Mouse (Mus musculus) lung, embryonic 15.5 days (tissue): ENCODE results near the gene Banf1. TPM values are rescaled to one million over a fixed set of nuclear protein-coding genes. Genes with fewer than 3 reads are reported as not detected.
A peak's percentile ranks its signal among the peaks of the same experiment; 100 is the strongest.

Experiments used
- ATAC-seq: fragments of 200-750 bp; cut with Nextera tagmentation; 2 replicates; pipeline ENCODE4 v1.8.0; 2017; ENCODE audit warnings: moderate number of reproducible peaks, borderline replicate concordance; ENCODE audit not compliant: low FRiP score, low TSS enrichment; ENCODE audit errors: extremely low read depth
- H3K27ac ChIP-seq: fragments of 300-500 bp; sonication (generic); 2 replicates; pipeline ENCODE4 v1.5.1; 2015; ENCODE audit warnings: moderate library complexity, mild to moderate bottlenecking, inconsistent platforms
- H3K27me3 ChIP-seq: fragments of 300-500 bp; sonication (generic); 2 replicates; pipeline ENCODE4 v1.6.1; 2015; ENCODE audit warnings: inconsistent platforms
- H3K36me3 ChIP-seq: fragments of 300-500 bp; sonication (generic); 2 replicates; pipeline ENCODE4 v1.6.1; 2015; ENCODE audit warnings: inconsistent platforms
- H3K4me1 ChIP-seq: fragments of 300-500 bp; sonication (generic); 2 replicates; pipeline ENCODE4 v1.6.1; 2015; ENCODE audit warnings: inconsistent platforms
- H3K4me2 ChIP-seq: fragments of 300-500 bp; sonication (generic); 2 replicates; pipeline ENCODE4 v1.6.1; 2015; ENCODE audit warnings: inconsistent platforms, mild to moderate bottlenecking, moderate library complexity
- H3K4me3 ChIP-seq: fragments of 300-500 bp; sonication (generic); 2 replicates; pipeline ENCODE4 v1.5.1; 2015; ENCODE audit warnings: mild to moderate bottlenecking, inconsistent platforms
- H3K9ac ChIP-seq: fragments of 300-500 bp; sonication (generic); 2 replicates; pipeline ENCODE4 v1.6.1; 2015; ENCODE audit warnings: inconsistent platforms
- H3K9me3 ChIP-seq: fragments of 300-500 bp; sonication (generic); 2 replicates; pipeline ENCODE4 v1.6.1; 2016; ENCODE audit warnings: inconsistent platforms
- WGBS: fragments of 180-500 bp; shearing (Covaris S2); methylation state at CpG from one replicate; pipeline ENCODE4 v1.1.7; 2015; 5-methylcytosine and 5-hydroxymethylcytosine counted together
- polyA plus RNA-seq: library from polyadenylated mRNA; unstranded; fragments of >200 nt; fragmentation: Nextera tagmentation; extraction: Ambion mirVana; gene quantifications from 2 replicates; pipeline ENCODE4 v1.2.1, GENCODE M21; 2015

The Banf1 gene
- polyA plus RNA-seq, 1 experiment from 2014 or later, result 466 TPM

DNA sequence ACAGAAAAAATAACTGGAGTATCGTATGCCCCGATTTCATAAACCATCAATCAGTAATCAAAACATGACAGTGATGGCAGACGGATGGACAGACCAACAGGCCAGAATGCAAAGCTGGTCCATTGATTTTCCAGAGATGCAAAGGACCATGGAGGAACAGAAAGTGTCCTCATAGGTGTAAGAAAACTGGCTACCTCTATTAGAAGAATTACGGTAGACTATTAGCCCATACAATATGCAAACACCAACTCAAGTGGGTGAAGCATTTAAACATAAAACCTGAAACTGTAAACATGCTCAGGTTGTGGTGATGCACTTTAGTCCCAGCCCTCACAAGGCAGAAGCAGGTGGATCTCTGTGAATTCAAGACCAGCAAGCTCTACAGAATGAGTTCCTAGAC lies 28.4 kb upstream of the Banf1 start:
- Histone ChIP-seq H3K4me3 (no peak overlapping the region), H3K9me3 (no peaks in the 10 kb centered on the region), H3K4me2 (no peak overlapping the region), H3K9ac (no peak overlapping the region), H3K4me1 (peaks cover 11% of the 10 kb centered on the region), H3K36me3 (no peaks in the 10 kb centered on the region), H3K27me3 (no peaks in the 10 kb centered on the region), H3K27ac (no peak overlapping the region)
- WGBS, result 63% methylated on average over 4 of the region's 4 CpGs
- no peak for ATAC-seq

DNA sequence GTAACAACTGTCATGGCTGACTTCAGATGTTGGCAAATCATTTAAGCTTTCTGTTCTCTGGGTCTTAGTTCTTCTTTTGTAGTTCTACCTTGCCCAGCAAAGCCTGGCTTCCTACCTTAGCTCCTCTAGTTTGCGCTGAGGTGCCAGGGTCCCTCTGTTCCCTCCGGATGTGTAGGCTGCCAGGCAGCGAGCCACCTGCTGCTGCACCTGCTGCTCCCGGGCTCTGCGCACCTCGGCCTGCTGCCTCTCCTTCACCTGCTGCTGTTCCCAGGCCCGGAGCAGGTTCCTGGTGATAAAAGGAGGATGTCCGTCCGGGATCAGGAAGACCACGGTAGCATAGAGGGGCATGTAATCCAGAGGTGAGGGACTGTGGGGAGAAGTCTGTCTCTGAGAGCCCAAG lies 27.2 kb upstream of the Banf1 start:
- H3K27ac ChIP-seq, result no peak overlapping the region
- ATAC-seq, result no peak
- H3K36me3 ChIP-seq, result no peaks in the 10 kb centered on the region
- no peaks in the 10 kb centered on the region for H3K9me3 ChIP-seq
- no peaks in the 10 kb centered on the region for H3K27me3 ChIP-seq
- no peak overlapping the region for H3K4me3 ChIP-seq
- WGBS, result 36% methylated on average over 10 of the region's 10 CpGs
- no peak overlapping the region for H3K9ac ChIP-seq
- H3K4me2 ChIP-seq, result no peak overlapping the region
- H3K4me1 ChIP-seq, result peaks cover 23% of the 10 kb centered on the region

DNA sequence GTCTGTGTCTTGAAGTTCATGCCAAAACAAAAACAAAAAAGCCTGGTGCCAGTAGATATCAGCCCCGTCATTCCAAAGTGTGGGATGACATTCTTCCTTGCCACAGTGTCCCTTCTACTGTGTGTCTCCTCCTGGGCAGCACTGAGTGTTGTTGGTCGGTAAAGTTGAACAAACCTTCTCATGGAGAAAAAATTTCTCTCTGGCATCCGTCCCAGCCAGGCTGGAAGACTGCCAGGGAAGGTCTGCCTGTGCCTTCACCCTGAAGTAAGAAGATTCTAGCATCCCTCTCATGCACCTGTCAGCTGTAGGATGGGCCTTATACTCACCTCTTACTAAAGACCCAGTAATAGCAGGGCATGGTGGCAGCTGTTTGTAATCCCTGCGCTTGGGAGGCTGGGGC lies 25.9 kb upstream of the Banf1 start:
- peak overlapping the region; percentile 11; the same call in 1 of the 2 replicates for H3K27ac ChIP-seq
- H3K4me1 ChIP-seq, result peaks cover 25% of the 10 kb centered on the region
- no peaks in the 10 kb centered on the region for H3K36me3 ChIP-seq
- H3K27me3 ChIP-seq, result no peaks in the 10 kb centered on the region
- H3K9me3 ChIP-seq, result no peaks in the 10 kb centered on the region
- 28% methylated on average over 4 of the region's 4 CpGs for WGBS
- ATAC-seq, result no peak
- no peak overlapping the region for H3K9ac ChIP-seq
- no peak overlapping the region for H3K4me2 ChIP-seq
- H3K4me3 ChIP-seq, result no peak overlapping the region

DNA sequence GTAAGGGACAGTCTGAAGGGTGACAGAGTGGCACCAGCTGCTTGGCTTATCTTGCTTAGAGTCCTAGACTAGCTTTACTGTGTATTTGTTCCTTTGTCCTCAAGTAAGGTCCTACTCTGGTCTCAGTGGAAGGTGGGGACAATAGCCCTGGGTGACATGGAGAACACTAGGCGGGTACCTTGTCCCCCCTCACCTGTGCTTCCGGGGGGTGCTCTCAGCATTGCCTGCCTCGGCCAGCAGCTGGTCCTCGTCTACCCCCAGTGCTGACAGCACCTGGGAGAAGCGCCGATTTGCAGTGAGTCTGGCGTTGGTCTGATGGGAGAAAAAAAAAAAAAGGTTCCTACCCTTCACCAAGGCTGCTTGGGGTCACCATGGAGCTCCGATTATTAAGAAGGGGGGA lies 23.4 kb upstream of the Banf1 start:
- H3K4me2 ChIP-seq, result peak overlapping the region; percentile 82
- H3K27ac ChIP-seq, result no peak overlapping the region
- H3K9me3 ChIP-seq, result no peaks in the 10 kb centered on the region
- peak overlapping the region; percentile 100 for H3K4me3 ChIP-seq
- no peaks in the 10 kb centered on the region for H3K27me3 ChIP-seq
- no peak for ATAC-seq
- 48% methylated on average over 8 of the region's 8 CpGs for WGBS
- H3K4me1 ChIP-seq, result peaks cover 40% of the 10 kb centered on the region
- peak overlapping the region; percentile 60; the same call in 1 of the 2 replicates for H3K9ac ChIP-seq
- H3K36me3 ChIP-seq, result 0 out of 2 replicates have a peak, but pooled peaks cover 2% of the 10 kb centered on the region

DNA sequence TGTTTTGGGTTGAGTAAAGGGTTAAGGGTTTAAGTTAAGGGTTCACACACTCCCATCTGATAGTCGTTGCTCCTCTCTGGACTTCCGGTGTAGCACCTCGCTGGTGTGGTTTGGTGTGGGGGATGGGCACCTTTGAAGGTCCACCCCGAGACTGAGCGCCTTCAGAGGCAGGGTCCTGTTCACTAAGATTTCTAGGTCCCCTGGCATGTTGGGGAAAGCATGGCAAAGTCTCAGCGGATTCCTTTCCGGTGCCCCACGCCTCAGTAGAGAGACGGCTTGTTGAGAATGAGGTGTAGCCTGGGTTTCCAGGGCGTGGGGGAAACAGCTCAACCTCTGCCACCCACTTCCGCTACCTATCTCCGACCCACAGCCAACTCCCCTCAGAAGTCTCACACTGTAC lies 22.7 kb upstream of the Banf1 start:
- no peaks in the 10 kb centered on the region for H3K27me3 ChIP-seq
- peak overlapping the region; percentile 82 for H3K4me2 ChIP-seq
- peak overlapping the region; percentile 100 for H3K4me3 ChIP-seq
- peak overlapping the region; percentile 60 for H3K9ac ChIP-seq
- no peaks in the 10 kb centered on the region for H3K9me3 ChIP-seq
- H3K4me1 ChIP-seq, result peaks cover 40% of the 10 kb centered on the region
- peaks cover 9% of the 10 kb centered on the region for H3K36me3 ChIP-seq
- 15% methylated on average over 12 of the region's 12 CpGs for WGBS
- H3K27ac ChIP-seq, result peak overlapping the region; percentile 82
- ATAC-seq, result no peak

DNA sequence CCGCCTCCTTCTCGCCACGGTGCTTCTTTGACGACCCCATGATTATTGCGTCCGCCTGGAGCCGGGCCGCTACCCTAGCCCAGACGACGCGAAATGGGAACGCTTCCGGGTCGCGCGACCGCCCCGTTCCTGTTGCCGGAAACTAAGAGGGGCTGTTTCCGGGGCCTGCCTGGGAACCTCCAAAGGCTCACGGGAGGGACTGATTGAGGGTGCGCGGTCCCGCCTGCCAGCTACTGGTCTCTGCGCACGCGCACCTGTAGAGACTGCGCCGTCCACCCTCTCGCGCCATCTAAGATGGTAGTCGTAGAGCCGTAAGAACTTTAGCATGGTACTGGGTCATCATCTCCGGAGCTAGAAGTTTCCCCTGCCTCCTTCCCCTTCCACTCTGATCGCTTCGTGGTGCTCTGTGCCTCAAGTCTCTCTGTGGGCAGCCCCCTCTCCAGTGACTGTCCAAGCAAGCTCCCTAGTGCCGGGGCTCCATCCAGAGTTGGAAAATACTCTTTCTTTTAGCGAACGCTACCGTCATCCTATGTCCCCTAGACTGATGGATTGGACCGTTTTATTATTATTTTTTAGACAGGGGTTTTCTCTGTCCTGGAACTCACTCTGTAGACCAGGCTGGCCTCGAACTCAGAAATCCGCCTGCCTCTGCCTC lies 21.7 kb upstream of the Banf1 start, which contains the start of gene Sart1:
Sart1 (minus strand) TSS at position 116 of the 655 bp plus-strand sequence.
- H3K4me2 ChIP-seq, result peak within 1 kb of the TSS; percentile 82
- peak within 1 kb of the TSS; percentile 90 for H3K9ac ChIP-seq
- H3K36me3 ChIP-seq, result peaks cover 19% of the 10 kb centered on the region
- peaks cover 40% of the 10 kb centered on the region for H3K4me1 ChIP-seq
- WGBS, result 1% methylated on average over 43 of the region's 43 CpGs
- peak within 1 kb of the TSS; percentile 82 for H3K27ac ChIP-seq
- H3K9me3 ChIP-seq, result no peaks in the 10 kb centered on the region
- H3K4me3 ChIP-seq, result peak within 1 kb of the TSS; percentile 100
- ATAC-seq, result peak; percentile 95
- H3K27me3 ChIP-seq, result no peaks in the 10 kb centered on the region

DNA sequence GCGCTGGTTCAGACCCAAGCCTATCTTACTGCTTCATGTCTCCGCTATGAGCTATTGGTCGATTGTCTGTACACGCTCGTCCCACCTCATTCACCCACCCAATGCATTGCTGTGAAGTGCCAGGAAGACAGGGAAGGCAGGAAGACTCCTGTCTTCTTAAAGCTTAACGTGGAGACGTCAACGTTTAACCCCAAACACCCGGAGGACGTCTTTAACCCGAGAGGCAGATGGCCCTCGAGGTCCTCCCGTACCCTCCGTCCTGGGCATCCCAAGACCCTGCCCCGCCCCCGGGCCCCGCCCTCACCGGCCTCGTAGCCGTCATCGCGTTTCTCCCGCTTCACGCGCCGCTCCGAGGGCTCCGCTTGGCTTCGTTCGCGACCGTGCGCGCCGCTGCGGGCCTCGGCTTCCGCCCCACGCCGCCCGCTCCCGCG lies 21.1 kb upstream of the Banf1 start:
- H3K36me3 ChIP-seq, result peaks cover 26% of the 10 kb centered on the region
- peak overlapping the region; percentile 100 for H3K4me3 ChIP-seq
- peaks cover 40% of the 10 kb centered on the region for H3K4me1 ChIP-seq
- no peaks in the 10 kb centered on the region for H3K27me3 ChIP-seq
- H3K4me2 ChIP-seq, result peak overlapping the region; percentile 82
- H3K9ac ChIP-seq, result peak overlapping the region; percentile 90
- peak overlapping the region; percentile 82 for H3K27ac ChIP-seq
- WGBS, result under 1% methylated on average over 43 of the region's 43 CpGs
- H3K9me3 ChIP-seq, result no peaks in the 10 kb centered on the region
- ATAC-seq, result peak; percentile 58

DNA sequence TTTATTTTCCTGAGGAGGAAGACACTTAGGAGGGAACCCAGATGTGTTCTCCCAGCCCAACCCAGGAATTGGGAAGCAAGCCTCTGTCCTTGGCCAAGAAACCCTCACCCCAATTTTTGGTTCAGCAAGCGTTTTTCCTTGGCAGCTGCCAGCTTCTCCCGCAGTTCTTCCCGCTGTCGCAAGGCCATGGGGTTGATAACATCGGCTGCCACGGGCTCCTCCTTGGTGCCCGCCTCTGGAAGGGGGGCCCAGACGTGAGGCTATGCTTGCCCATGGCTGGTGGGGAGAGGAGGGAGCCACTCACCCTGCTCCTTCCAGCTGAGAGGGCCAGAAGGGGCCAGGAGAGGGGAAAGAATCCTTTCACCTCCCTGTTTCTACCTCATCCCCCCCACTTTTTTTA lies 17.7 kb upstream of the Banf1 start:
- 90% methylated on average over 8 of the region's 8 CpGs for WGBS
- Histone ChIP-seq H3K9me3 (no peaks in the 10 kb centered on the region), H3K36me3 (peaks cover 59% of the 10 kb centered on the region)

DNA sequence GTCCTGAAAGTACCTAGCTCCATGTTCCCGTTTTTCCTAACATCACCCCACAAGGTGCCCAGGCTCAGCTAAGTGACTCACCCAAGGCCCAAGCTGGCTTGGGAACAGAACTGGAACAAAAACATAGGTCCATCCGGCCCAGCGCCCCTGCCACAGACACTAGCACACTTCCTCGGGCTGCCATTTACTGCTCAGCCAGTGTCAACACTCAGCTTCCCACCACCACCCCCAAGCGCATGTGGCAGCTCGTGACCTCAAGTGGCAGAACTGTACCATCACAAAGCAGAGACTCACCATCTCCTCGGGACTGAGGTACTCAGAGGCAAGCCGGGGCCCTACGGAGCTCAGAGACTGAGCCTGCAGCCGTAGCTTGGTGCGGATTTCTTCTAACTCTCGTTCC lies 16.4 kb upstream of the Banf1 start:
- ATAC-seq, result no peak
- Histone ChIP-seq H3K27me3 (no peaks in the 10 kb centered on the region), H3K9ac (no peak overlapping the region), H3K36me3 (peaks cover 72% of the 10 kb centered on the region), H3K4me1 (peaks cover 16% of the 10 kb centered on the region), H3K27ac (no peak overlapping the region), H3K9me3 (no peaks in the 10 kb centered on the region), H3K4me2 (no peak overlapping the region), H3K4me3 (no peak overlapping the region)
- WGBS, result 93% methylated on average over 12 of the region's 12 CpGs

More for the DNA sequence above, 17.7 kb upstream of the Banf1 start:
- H3K4me3 ChIP-seq, result no peak overlapping the region
- H3K27ac ChIP-seq, result no peak overlapping the region
- H3K4me1 ChIP-seq, result peaks cover 22% of the 10 kb centered on the region
- no peak overlapping the region for H3K9ac ChIP-seq
- no peak overlapping the region for H3K4me2 ChIP-seq
- no peaks in the 10 kb centered on the region for H3K27me3 ChIP-seq
- ATAC-seq, result no peak

DNA sequence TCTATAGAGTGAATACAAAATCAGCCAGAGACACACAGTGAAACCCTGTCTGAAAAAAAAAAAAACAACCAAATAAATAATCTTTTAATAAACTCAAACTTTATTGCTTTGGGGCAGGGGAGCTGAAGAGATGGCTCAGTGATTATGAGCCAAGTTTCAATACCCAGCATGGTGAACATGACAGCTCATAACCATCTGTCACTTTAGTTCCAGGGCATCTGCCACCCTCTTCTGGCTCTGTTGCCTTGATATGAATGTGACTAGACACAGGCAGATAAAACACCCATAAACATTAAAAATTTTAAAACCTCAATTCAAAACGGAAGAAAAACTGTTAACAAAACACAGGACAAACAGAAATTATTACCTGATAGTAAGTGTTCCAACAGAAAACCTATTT lies 10.5 kb upstream of the Banf1 start:
- 90% methylated on average over 1 of the region's 1 CpGs for WGBS
- peaks cover 61% of the 10 kb centered on the region for H3K36me3 ChIP-seq

DNA sequence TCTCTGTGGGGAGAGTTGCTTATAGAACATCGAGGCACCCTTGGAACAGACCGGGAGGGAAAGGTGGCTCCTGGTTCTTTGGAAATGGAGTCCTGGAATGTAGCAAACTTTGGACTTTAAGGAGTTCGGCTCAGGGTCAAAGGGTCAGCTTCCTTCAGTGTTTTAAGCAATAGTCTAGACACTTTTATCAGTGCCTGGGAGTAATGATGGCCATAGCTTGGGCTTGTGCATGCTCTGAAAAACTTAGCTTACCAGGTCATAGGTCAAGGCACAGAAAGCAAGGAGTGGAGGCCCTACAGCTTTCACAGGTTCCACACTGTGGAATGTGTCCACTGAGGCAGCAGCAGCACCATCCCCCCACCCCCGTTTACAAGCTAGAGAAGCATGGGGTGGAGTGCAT lies 7.8 kb upstream of the Banf1 start:
- H3K9ac ChIP-seq, result no peak overlapping the region
- H3K27me3 ChIP-seq, result no peaks in the 10 kb centered on the region
- H3K4me3 ChIP-seq, result no peak overlapping the region
- no peaks in the 10 kb centered on the region for H3K9me3 ChIP-seq
- H3K4me2 ChIP-seq, result no peak overlapping the region
- no peaks in the 10 kb centered on the region for H3K4me1 ChIP-seq
- peaks cover 58% of the 10 kb centered on the region for H3K36me3 ChIP-seq
- no peak overlapping the region for H3K27ac ChIP-seq
- ATAC-seq, result no peak
- WGBS, result 61% methylated on average over 4 of the region's 4 CpGs

More for the DNA sequence above, 10.5 kb upstream of the Banf1 start:
- Histone ChIP-seq H3K9me3 (no peaks in the 10 kb centered on the region), H3K4me2 (no peak overlapping the region), H3K27me3 (no peaks in the 10 kb centered on the region), H3K4me3 (no peak overlapping the region), H3K4me1 (no peaks in the 10 kb centered on the region), H3K9ac (no peak overlapping the region), H3K27ac (no peak overlapping the region)
- no peak for ATAC-seq

DNA sequence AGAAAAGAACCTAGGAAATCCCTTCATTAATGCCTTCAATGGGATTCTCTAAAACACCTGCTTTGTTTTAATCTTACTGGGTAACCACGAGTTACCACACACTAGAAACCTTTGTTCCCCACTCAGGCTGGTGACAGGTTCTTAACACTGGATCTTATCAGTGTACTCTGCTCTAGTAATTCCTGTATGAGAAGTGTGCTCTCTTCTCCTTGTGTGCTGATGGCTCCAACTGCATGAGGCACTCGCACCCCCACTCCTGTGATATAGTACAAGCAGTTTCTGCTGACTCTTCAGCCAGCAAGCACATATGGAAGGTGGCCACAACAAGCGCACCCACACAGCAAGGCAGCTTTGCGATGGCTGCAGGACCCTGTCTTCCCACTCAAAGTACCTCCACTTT lies 7.2 kb upstream of the Banf1 start:
- no peak for ATAC-seq
- Histone ChIP-seq H3K9me3 (no peaks in the 10 kb centered on the region), H3K4me3 (no peak overlapping the region), H3K4me2 (no peak overlapping the region), H3K9ac (no peak overlapping the region), H3K36me3 (peaks cover 58% of the 10 kb centered on the region), H3K27me3 (no peaks in the 10 kb centered on the region), H3K27ac (no peak overlapping the region), H3K4me1 (no peaks in the 10 kb centered on the region)
- 73% methylated on average over 4 of the region's 4 CpGs for WGBS
